Mouse (Mus musculus): Measurements from ENCODE around the gene Slc37a4. TPM values are rescaled to one million over a fixed set of nuclear protein-coding genes. Genes with fewer than 3 reads are reported as not detected.
"Not testable (repeated sequence)": the region's sequence is repeated elsewhere in the genome, so short reads cannot be mapped to it uniquely, and the experiment has no call there.

Gene Slc37a4
- total and polyA plus RNA-seq, 3 experiments, result 20.9 to 38.9 (median 24.8) TPM

DNA sequence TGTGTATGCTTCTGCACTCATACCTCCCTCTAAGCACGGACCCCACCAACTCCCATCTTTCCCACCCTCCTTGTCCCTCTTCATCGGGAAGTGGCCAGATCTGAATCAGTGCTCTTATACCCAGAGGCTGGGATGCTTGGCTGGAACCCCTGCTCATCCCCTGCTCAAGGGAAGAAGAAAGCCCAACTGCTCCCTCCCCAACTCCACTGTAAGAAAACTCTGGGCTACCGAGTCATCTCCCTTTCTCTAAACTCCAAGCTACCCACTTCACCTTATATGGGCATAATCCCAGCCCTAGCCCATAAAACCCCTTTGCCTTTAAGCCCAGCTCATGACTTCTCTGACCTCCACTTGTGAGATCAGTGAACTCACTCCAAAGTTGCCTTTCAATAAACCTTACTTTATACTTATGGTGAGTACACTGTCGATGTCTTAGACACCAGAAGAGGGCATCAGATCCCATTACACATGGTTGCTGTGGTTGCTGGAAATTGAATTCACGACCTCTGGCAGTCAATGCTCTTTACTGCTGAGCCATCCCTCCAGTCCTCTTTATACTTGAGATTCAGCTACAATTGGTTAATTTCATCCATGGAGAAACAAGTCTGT, 36.0 kb downstream of the Slc37a4 start:
- H3K79me2 ChIP-seq (replicated peaks; ENCODE audit: control insufficient read depth, insufficient read depth, low read length), result no peaks in the 10 kb centered on the region
- TF ChIP-seq EP300 (IDR thresholded peaks at IDR 0.05; ENCODE audit: insufficient read depth, low read depth, low read length) (no peak), POLR2A (IDR thresholded peaks at IDR 0.05; ENCODE audit: insufficient read depth, low read depth, low read length) (no peak), CTCF (IDR thresholded peaks at IDR 0.05) (no peak)

GRCm38 (mm10) chr9:44435747-44436146, 39.1 kb downstream of the Slc37a4 start:
- WGBS, result 75% methylated on average over 6 of the region's 6 CpGs
- peak in 1 of 2 experiments; percentile 39 for DNase-seq
- TF ChIP-seq POLR2A (IDR thresholded peaks at IDR 0.05; ENCODE audit: insufficient read depth, low read depth, low read length) (no peak), EP300 (IDR thresholded peaks at IDR 0.05; ENCODE audit: insufficient read depth, low read depth, low read length) (no peak), CTCF (IDR thresholded peaks at IDR 0.05) (no peak)
- Histone ChIP-seq H3K4me1 (ENCODE audit: control insufficient read depth, insufficient read depth, low read length) (no peaks in the 10 kb centered on the region), H3K9ac (ENCODE audit: low read depth, low read length) (no peak overlapping the region), H3K36me3 (ENCODE audit: control insufficient read depth, insufficient read depth, low read length) (no peaks in the 10 kb centered on the region), H3K4me3 (no peak overlapping the region), H3K27ac (no peak overlapping the region), H3K79me2 (replicated peaks; ENCODE audit: control insufficient read depth, insufficient read depth, low read length) (no peaks in the 10 kb centered on the region), H3K27me3 (ENCODE audit: control insufficient read depth, insufficient read depth, low read length) (no peaks in the 10 kb centered on the region; the same call in 1 of the 2 replicates)
- intact Hi-C loops (cut with DNase I), result no loop called here

More for the DNA sequence above, 36.0 kb downstream of the Slc37a4 start:
- no peak for DNase-seq
- 49% methylated on average over 5 of the region's 5 CpGs for WGBS
- no peaks in the 10 kb centered on the region for H3K4me1 ChIP-seq (ENCODE audit: control insufficient read depth, insufficient read depth, low read length)
- H3K27ac ChIP-seq, result no peak overlapping the region
- H3K27me3 ChIP-seq (ENCODE audit: control insufficient read depth, insufficient read depth, low read length), result no peaks in the 10 kb centered on the region
- H3K9ac ChIP-seq (ENCODE audit: low read depth, low read length), result no peak overlapping the region
- intact Hi-C loops (cut with DNase I), result no loop called here
- no peak overlapping the region for H3K4me3 ChIP-seq
- no peaks in the 10 kb centered on the region for H3K36me3 ChIP-seq (ENCODE audit: control insufficient read depth, insufficient read depth, low read length)

- Histone ChIP-seq H3K9ac (ENCODE audit: low read depth, low read length) (no peak within 1 kb of the TSS), H3K27ac (no peak within 1 kb of the TSS), H3K4me3 (no peak within 1 kb of the TSS), H3K4me1 (ENCODE audit: control insufficient read depth, insufficient read depth, low read length) (no peaks in the 10 kb centered on the region), H3K79me2 (replicated peaks; ENCODE audit: control insufficient read depth, insufficient read depth, low read length) (no peaks in the 10 kb centered on the region), H3K27me3 (ENCODE audit: control insufficient read depth, insufficient read depth, low read length) (no peaks in the 10 kb centered on the region; the same call in 1 of the 2 replicates), H3K36me3 (ENCODE audit: control insufficient read depth, insufficient read depth, low read length) (no peaks in the 10 kb centered on the region)
- intact Hi-C loops (cut with DNase I), result no loop called here
- no peak for DNase-seq
- 65% methylated on average over 19 of the region's 19 CpGs for WGBS
- TF ChIP-seq CTCF (IDR thresholded peaks at IDR 0.05), result no peak
- no peak for TF ChIP-seq EP300 (IDR thresholded peaks at IDR 0.05; ENCODE audit: insufficient read depth, low read depth, low read length)
- no peak for TF ChIP-seq POLR2A (IDR thresholded peaks at IDR 0.05; ENCODE audit: insufficient read depth, low read depth, low read length)
These were observed 44.3 kb downstream of the Slc37a4 start, which contains the start of gene Foxr1 for GRCm38 (mm10) chr9:44440961-44441360. Gene Foxr1, minus strand, starts transcription at chr9:44441136.

- H3K9ac ChIP-seq (ENCODE audit: low read depth, low read length); H3K4me1 ChIP-seq (ENCODE audit: control insufficient read depth, insufficient read depth, low read length); H3K79me2 ChIP-seq (replicated peaks; ENCODE audit: control insufficient read depth, insufficient read depth, low read length); H3K36me3 ChIP-seq (ENCODE audit: control insufficient read depth, insufficient read depth, low read length); H3K27ac ChIP-seq; H3K4me3 ChIP-seq; DNase-seq; H3K27me3 ChIP-seq (ENCODE audit: control insufficient read depth, insufficient read depth, low read length); intact Hi-C loops (cut with DNase I): not testable (repeated sequence)
- 83% methylated on average over 7 of the region's 7 CpGs for WGBS
These were observed 47.9 kb downstream of the Slc37a4 start for GRCm38 (mm10) chr9:44444402-44445025.

- Histone ChIP-seq H3K4me3 (no peak overlapping the region), H3K27me3 (ENCODE audit: control insufficient read depth, insufficient read depth, low read length) (no peaks in the 10 kb centered on the region), H3K9ac (ENCODE audit: low read depth, low read length) (no peak overlapping the region), H3K4me1 (ENCODE audit: control insufficient read depth, insufficient read depth, low read length) (no peaks in the 10 kb centered on the region), H3K79me2 (replicated peaks; ENCODE audit: control insufficient read depth, insufficient read depth, low read length) (no peaks in the 10 kb centered on the region), H3K27ac (no peak overlapping the region), H3K36me3 (ENCODE audit: control insufficient read depth, insufficient read depth, low read length) (no peaks in the 10 kb centered on the region)
- DNase-seq, result no peak
- intact Hi-C loops (cut with DNase I), result no loop called here
- TF ChIP-seq CTCF (IDR thresholded peaks at IDR 0.05) (peak; percentile 67), POLR2A (IDR thresholded peaks at IDR 0.05; ENCODE audit: insufficient read depth, low read depth, low read length) (no peak)
These were observed 53.7 kb downstream of the Slc37a4 start for GRCm38 (mm10) chr9:44450387-44450786.

Small RNA genes lying within 50 kb of the gene (microRNA-seq; reads per million reads assigned to microRNA genes)
- 0 to 0.39 reads per million in 2 experiments for gene Mir7085

Other genes starting within 250 kb of the Slc37a4 start
- gene Cbl, start 162.8 kb upstream of the Slc37a4 start, total RNA-seq (2021), result 10 to 100 TPM; 17.8 to 18.7 TPM
- 5.0 and 11.8 TPM in 2 replicates for gene Cbl, start 162.8 kb upstream of the Slc37a4 start, polyA plus RNA-seq (2012; rRNA removed)
- gene Ccdc153, start 156.2 kb upstream of the Slc37a4 start, total RNA-seq (2021), result not detected
- gene Ccdc153, start 156.2 kb upstream of the Slc37a4 start, polyA plus RNA-seq (2012; rRNA removed), result 1.6 TPM in 1 of 2 replicates, not detected in the other
- 1 to 10 TPM; 3.4 to 4.2 TPM for gene Pdzd3, start 145.4 kb upstream of the Slc37a4 start, total RNA-seq (2021)
- gene Pdzd3, start 145.4 kb upstream of the Slc37a4 start, polyA plus RNA-seq (2012; rRNA removed), result 1.7 and 3.3 TPM in 2 replicates
- gene Nlrx1, start 128.3 kb upstream of the Slc37a4 start, total RNA-seq (2021), result 10 to 100 TPM; 20.3 to 21.7 TPM
- gene Nlrx1, start 128.3 kb upstream of the Slc37a4 start, polyA plus RNA-seq (2012; rRNA removed), result 16.1 and 19.0 TPM in 2 replicates
- gene Abcg4, start 108.2 kb upstream of the Slc37a4 start, total RNA-seq (2021), result under 1 TPM; 0.42 to 0.75 TPM
- 1.9 and 2.1 TPM in 2 replicates for gene Abcg4, start 108.2 kb upstream of the Slc37a4 start, polyA plus RNA-seq (2012; rRNA removed)
- 10 to 100 TPM in 1 of 2 experiments, 1 to 10 TPM in 1; 6.9 to 10.2 TPM for gene Hinfp, start 91.2 kb upstream of the Slc37a4 start, total RNA-seq (2021)
- gene Hinfp, start 91.2 kb upstream of the Slc37a4 start, polyA plus RNA-seq (2012; rRNA removed), result 12.6 and 16.0 TPM in 2 replicates
- gene C2cd2l, start 76.6 kb upstream of the Slc37a4 start, total RNA-seq (2021), result 10 to 100 TPM; 14.4 to 15.7 TPM
- 20.4 and 29.9 TPM in 2 replicates for gene C2cd2l, start 76.6 kb upstream of the Slc37a4 start, polyA plus RNA-seq (2012; rRNA removed)
- gene Dpagt1, start 70.8 kb upstream of the Slc37a4 start, total RNA-seq (2021), result 10 to 100 TPM; 18.9 to 20.6 TPM
- 34.3 and 51.3 TPM in 2 replicates for gene Dpagt1, start 70.8 kb upstream of the Slc37a4 start, polyA plus RNA-seq (2012; rRNA removed)
- 10 to 100 TPM; 12.8 TPM for gene H2afx, start 62.2 kb upstream of the Slc37a4 start, total RNA-seq (2021)
- 12.7 and 14.2 TPM in 2 replicates for gene H2afx, start 62.2 kb upstream of the Slc37a4 start, polyA plus RNA-seq (2012; rRNA removed)
- gene Hmbs, start 52.6 kb upstream of the Slc37a4 start, total RNA-seq (2021), result 10 to 100 TPM; 39.8 to 49.3 TPM
- 37.8 and 51.3 TPM in 2 replicates for gene Hmbs, start 52.6 kb upstream of the Slc37a4 start, polyA plus RNA-seq (2012; rRNA removed)
- gene Vps11, start 35.2 kb upstream of the Slc37a4 start, total RNA-seq (2021), result 10 to 100 TPM; 13.9 to 15.3 TPM
- 15.5 and 17.9 TPM in 2 replicates for gene Vps11, start 35.2 kb upstream of the Slc37a4 start, polyA plus RNA-seq (2012; rRNA removed)
- 10 to 100 TPM; 73.9 to 79.6 TPM for gene Hyou1, start 17.4 kb upstream of the Slc37a4 start, total RNA-seq (2021)
- gene Hyou1, start 17.4 kb upstream of the Slc37a4 start, polyA plus RNA-seq (2012; rRNA removed), result 23.1 and 41.1 TPM in 2 replicates
- 100 to 1,000 TPM; 735 to 889 TPM for gene Rps25, start 10.3 kb downstream of the Slc37a4 start, total RNA-seq (2021)
- 162 and 268 TPM in 2 replicates for gene Rps25, start 10.3 kb downstream of the Slc37a4 start, polyA plus RNA-seq (2012; rRNA removed)
- 10 to 100 TPM; 34.9 to 36.2 TPM for gene Trappc4, start 10.7 kb downstream of the Slc37a4 start, total RNA-seq (2021)
- gene Trappc4, start 10.7 kb downstream of the Slc37a4 start, polyA plus RNA-seq (2012; rRNA removed), result 28.2 and 39.9 TPM in 2 replicates
- 1 to 10 TPM; 5.5 to 5.7 TPM for gene Ccdc84, start 21.7 kb downstream of the Slc37a4 start, total RNA-seq (2021)
- gene Ccdc84, start 21.7 kb downstream of the Slc37a4 start, polyA plus RNA-seq (2012; rRNA removed), result 10.5 and 18.1 TPM in 2 replicates
- not detected for gene Foxr1, start 44.3 kb downstream of the Slc37a4 start, total RNA-seq (2021)
- gene Foxr1, start 44.3 kb downstream of the Slc37a4 start, polyA plus RNA-seq (2012; rRNA removed), result not detected in 2 replicates
- gene Upk2, start 58.1 kb downstream of the Slc37a4 start, total RNA-seq (2021), result not detected
- gene Upk2, start 58.1 kb downstream of the Slc37a4 start, polyA plus RNA-seq (2012; rRNA removed), result 0.47 and 0.53 TPM in 2 replicates
- 10 to 100 TPM; 44.5 to 58.7 TPM for gene Bcl9l, start 86.0 kb downstream of the Slc37a4 start, total RNA-seq (2021)
- gene Bcl9l, start 86.0 kb downstream of the Slc37a4 start, polyA plus RNA-seq (2012; rRNA removed), result 15.3 and 21.5 TPM in 2 replicates
- gene Cxcr5, start 165.0 kb downstream of the Slc37a4 start, total RNA-seq (2021), result under 1 TPM; 0.41 to 0.42 TPM
- gene Cxcr5, start 165.0 kb downstream of the Slc37a4 start, polyA plus RNA-seq (2012; rRNA removed), result 0.59 and 1.7 TPM in 2 replicates
- gene Ddx6, start 208.0 kb downstream of the Slc37a4 start, total RNA-seq (2021), result 10 to 100 TPM; 75.6 to 88.4 TPM
- 14.3 and 26.7 TPM in 2 replicates for gene Ddx6, start 208.0 kb downstream of the Slc37a4 start, polyA plus RNA-seq (2012; rRNA removed)